Mouse (Mus musculus) midbrain, embryonic 11.5 days (tissue): ENCODE data around the gene Slc35g2. TPM values are rescaled to one million over a fixed set of nuclear protein-coding genes. Genes with fewer than 3 reads are reported as not detected.

Source experiments
- ATAC-seq: fragments of 200-750 bp; cut with Nextera tagmentation; 2 replicates; pipeline ENCODE4 v1.8.0; 2017; ENCODE audit warnings: moderate TSS enrichment, moderate library complexity; ENCODE audit not compliant: low FRiP score
- DNase-seq: peaks from one replicate; pipeline ENCODE4 v3.0.0; 2015; ENCODE audit warnings: low spot score; ENCODE audit errors: missing footprints
- H3K27ac ChIP-seq: fragments of 300-500 bp; sonication (generic); 2 replicates; pipeline ENCODE4 v1.5.1; 2014; ENCODE audit warnings: low read depth, low read length
- H3K27me3 ChIP-seq: fragments of 300-500 bp; sonication (generic); 2 replicates; pipeline ENCODE4 v1.6.1; 2014; ENCODE audit warnings: mild to moderate bottlenecking, low read length, moderate library complexity, mixed read lengths; ENCODE audit not compliant: control insufficient read depth, insufficient read depth
- H3K36me3 ChIP-seq: fragments of 300-500 bp; sonication (generic); 2 replicates; pipeline ENCODE4 v1.6.1; 2014; ENCODE audit warnings: mild to moderate bottlenecking, low read length, moderate library complexity, mixed read lengths; ENCODE audit not compliant: control insufficient read depth, insufficient read depth
- H3K4me1 ChIP-seq: fragments of 300-500 bp; sonication (generic); 2 replicates; pipeline ENCODE4 v1.6.1; 2014; ENCODE audit warnings: low read length; ENCODE audit not compliant: control insufficient read depth, insufficient read depth
- H3K4me2 ChIP-seq: fragments of 300-500 bp; sonication (generic); 2 replicates; pipeline ENCODE4 v1.6.1; 2014; ENCODE audit warnings: mild to moderate bottlenecking, moderate library complexity
- H3K4me3 ChIP-seq: fragments of 300-500 bp; sonication (generic); 2 replicates; pipeline ENCODE4 v1.5.1; 2014; ENCODE audit warnings: low read depth, low read length
- H3K9ac ChIP-seq: fragments of 300-500 bp; sonication (generic); 2 replicates; pipeline ENCODE4 v1.6.1; 2014; ENCODE audit warnings: low read length
- H3K9me3 ChIP-seq: fragments of 300-500 bp; sonication (generic); 2 replicates; pipeline ENCODE4 v1.6.1; 2016; ENCODE audit warnings: low read length; ENCODE audit not compliant: control insufficient read depth
- WGBS: fragments of 180-500 bp; shearing (Covaris S2); extraction: QIAGEN DNeasy Blood & Tissue Kit; methylation state at CpG from one replicate; pipeline ENCODE4 v1.1.7; 2014; 5-methylcytosine and 5-hydroxymethylcytosine counted together
- polyA plus RNA-seq: library from polyadenylated mRNA; unstranded; fragments of >200 nt; fragmentation: Nextera tagmentation; extraction: Ambion mirVana; gene quantifications from 2 replicates; pipeline ENCODE4 v1.2.1, GENCODE M21; 2014

Slc35g2 gene
- 8.5 and 9.1 TPM in 2 replicates for polyA plus RNA-seq

DNA sequence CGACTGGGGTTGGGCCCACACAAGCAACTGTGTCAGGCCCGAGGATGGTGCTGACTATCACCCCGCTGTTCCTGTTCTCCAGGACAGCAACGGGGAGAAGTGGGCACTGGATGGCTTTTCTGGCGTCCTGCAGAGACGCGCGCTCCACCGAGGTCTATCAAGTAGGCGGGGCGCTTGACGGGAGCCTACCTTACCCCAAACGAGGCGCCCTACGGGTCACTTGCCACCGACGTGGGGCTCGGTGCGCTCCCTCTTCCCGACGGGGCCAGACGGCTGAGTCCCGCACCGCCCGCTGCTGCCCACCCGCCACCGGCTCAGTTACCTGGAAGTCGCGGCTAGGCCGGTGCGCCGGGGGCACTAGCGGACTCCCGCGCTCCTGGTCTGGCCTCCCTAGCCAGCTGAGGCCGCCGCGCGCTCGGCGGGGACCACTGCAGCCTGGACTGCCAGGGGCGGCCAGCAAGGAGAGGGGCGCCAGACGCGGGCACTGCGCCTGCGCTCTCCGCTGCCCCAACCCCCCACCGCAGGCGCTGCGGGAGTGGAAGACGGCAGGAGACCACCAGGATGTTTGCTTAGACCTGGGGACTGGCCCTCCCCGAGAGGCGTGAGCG lies at the start of gene Slc35g2:
Slc35g2 (minus strand) TSS at position 465 of the 608 bp plus-strand sequence.
- Histone ChIP-seq H3K4me3 (peak within 1 kb of the TSS; percentile 63), H3K4me2 (peak within 1 kb of the TSS; percentile 78), H3K27me3 (peaks cover 4% of the 10 kb centered on the region; the same call in 1 of the 2 replicates), H3K27ac (no peak within 1 kb of the TSS; the same call in 1 of the 2 replicates), H3K4me1 (peaks cover 8% of the 10 kb centered on the region), H3K9ac (peak within 1 kb of the TSS; percentile 68), H3K36me3 (no peaks in the 10 kb centered on the region), H3K9me3 (no peaks in the 10 kb centered on the region)
- DNase-seq = peak; percentile 98
- ATAC-seq = peak; percentile 95
- under 1% methylated on average over 55 of the region's 55 CpGs for WGBS

DNA sequence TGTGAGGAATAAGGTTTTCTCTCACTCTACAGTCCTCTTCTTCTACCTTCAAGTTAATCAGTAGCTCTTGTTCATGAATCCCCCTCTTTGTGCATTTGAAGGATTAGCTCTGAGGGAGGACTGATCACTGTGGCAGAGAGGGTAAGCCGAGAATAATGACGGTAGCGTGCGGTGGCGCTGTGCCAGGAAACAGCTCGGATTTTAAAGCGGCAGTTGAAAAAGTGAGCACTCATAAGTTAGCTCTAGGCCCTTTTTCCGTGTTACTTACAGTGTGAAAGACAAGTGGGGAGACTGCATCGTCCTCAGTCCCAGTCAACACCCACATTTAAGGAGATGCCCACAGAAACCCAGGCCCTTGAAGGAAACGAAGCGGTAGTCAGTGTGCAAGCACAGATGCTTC lies 46.1 kb upstream of the Slc35g2 start:
- H3K27me3 ChIP-seq = no peaks in the 10 kb centered on the region
- no peaks in the 10 kb centered on the region for H3K36me3 ChIP-seq
- WGBS = 31% methylated on average over 11 of the region's 11 CpGs
- H3K27ac ChIP-seq = no peak overlapping the region
- no peak; the same call in 1 of the 2 replicates for ATAC-seq
- H3K9me3 ChIP-seq = no peaks in the 10 kb centered on the region
- peak; percentile 91 for DNase-seq
- H3K9ac ChIP-seq = no peak overlapping the region
- H3K4me3 ChIP-seq = no peak overlapping the region
- no peak overlapping the region for H3K4me2 ChIP-seq
- H3K4me1 ChIP-seq = peaks cover 4% of the 10 kb centered on the region; the same call in 1 of the 2 replicates

DNA sequence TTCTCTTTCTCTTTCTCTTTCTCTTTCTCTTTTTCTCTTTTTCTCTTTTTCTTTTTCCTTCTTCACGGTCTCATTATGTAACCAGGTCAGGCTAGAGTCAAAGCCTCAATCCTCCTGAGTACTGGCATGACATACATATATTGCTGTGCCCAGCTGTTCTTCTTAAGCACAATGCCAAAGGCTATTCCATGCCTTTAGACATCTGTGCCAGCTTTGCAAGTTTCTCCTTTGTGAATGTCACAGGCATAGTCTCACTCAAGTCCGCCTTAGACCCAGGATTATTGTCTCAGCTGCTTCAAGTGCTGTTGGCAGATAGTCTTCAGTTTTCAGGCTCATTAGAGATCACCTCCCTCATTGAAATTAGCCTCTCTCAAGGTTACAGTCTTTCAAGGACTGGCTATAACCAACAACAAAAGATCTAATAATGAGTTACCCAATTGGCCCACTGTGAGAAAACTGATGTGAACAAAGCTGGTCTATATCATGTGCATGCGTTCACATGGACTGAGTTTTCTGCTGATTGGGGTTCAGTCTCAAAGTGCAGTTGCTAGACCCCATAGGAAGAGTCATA lies 42.7 kb upstream of the Slc35g2 start:
- Histone ChIP-seq H3K4me3 (no peak overlapping the region), H3K4me2 (no peak overlapping the region), H3K4me1 (peaks cover 4% of the 10 kb centered on the region; the same call in 1 of the 2 replicates), H3K36me3 (no peaks in the 10 kb centered on the region), H3K27ac (no peak overlapping the region), H3K9ac (no peak overlapping the region), H3K9me3 (no peaks in the 10 kb centered on the region), H3K27me3 (no peaks in the 10 kb centered on the region)
- ATAC-seq (no peak), DNase-seq (no peak)
- 89% methylated on average over 3 of the region's 3 CpGs for WGBS

DNA sequence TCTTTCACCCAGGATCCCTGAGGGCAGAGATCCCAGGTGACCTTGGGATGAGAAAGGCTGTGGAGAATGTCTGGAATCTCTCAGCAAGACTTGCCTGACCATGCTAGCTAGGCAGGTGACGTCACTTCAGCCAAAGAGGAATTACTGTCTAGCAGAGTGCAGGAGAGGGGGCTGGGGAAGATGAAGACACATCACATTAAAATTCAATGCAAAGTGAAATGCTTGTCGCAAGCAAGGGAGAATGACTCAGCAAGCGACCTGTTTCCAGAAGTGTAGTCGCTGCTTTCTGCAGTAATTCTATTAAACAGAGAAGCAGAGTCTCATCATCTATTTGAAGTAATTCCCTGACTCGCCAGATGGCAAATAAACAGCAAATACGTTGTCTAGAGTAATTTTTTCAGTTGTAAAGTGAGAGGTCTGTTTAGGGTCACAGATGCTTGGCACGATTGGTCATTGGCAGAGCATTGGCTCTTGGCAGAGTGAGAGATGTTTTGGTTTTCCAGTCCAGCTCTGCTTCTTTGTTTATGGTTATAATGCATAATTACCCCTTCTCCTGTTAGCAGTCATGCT lies 35.2 kb upstream of the Slc35g2 start:
- peak; percentile 75 for DNase-seq

DNA sequence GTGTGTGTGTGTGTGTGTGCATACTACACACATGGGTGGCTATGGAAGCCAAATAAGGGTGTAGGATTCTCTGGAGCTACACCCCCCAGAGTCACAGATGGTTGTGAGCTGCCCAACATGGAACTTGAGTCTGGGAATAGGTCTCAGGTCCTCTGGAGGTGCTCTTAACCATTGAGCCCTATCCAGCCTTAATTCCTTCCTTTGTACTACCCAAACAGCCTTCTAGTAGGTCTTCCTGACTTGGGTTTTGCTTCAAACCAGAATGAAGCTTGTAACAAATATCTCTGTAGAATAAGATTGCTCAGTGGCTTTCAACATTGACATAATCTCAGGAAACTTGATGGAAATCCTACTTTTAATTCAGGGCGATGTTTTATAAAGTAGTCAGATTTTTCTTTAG lies 34.6 kb upstream of the Slc35g2 start:
- Histone ChIP-seq H3K4me3 (no peak overlapping the region), H3K27ac (no peak overlapping the region), H3K4me2 (no peak overlapping the region), H3K4me1 (no peaks in the 10 kb centered on the region), H3K36me3 (no peaks in the 10 kb centered on the region), H3K9ac (no peak overlapping the region), H3K9me3 (no peaks in the 10 kb centered on the region), H3K27me3 (no peaks in the 10 kb centered on the region)
- DNase-seq (peak; percentile 21), ATAC-seq (no peak)
- 89% methylated on average over 1 of the region's 1 CpGs for WGBS

More for the DNA sequence above, 35.2 kb upstream of the Slc35g2 start:
- H3K9ac ChIP-seq = no peak overlapping the region
- H3K36me3 ChIP-seq = no peaks in the 10 kb centered on the region
- H3K4me1 ChIP-seq = no peaks in the 10 kb centered on the region
- ATAC-seq = no peak
- H3K9me3 ChIP-seq = no peaks in the 10 kb centered on the region
- H3K27ac ChIP-seq = no peak overlapping the region
- no peaks in the 10 kb centered on the region for H3K27me3 ChIP-seq
- WGBS = 63% methylated on average over 7 of the region's 7 CpGs
- H3K4me2 ChIP-seq = no peak overlapping the region
- no peak overlapping the region for H3K4me3 ChIP-seq

DNA sequence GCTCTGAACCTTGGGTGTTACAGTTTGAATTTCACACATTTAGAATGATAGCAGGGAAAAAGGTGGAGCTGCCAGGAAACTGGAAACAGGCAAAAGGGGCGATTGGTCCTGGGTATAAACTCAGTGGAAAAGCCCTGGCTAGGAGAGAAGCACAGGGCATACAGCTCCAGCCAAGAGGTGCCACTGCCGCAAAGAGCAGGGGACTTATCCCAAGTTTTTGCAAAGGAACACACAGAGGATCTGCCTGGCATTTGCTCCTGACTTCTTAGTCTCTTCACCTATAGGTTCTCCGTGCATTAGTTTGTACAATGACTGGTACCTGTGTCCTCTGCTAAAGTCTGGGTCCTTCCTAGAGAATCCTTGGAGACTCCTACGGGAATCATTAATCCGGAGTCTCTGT lies 32.3 kb upstream of the Slc35g2 start:
- Histone ChIP-seq H3K27me3 (no peaks in the 10 kb centered on the region), H3K27ac (no peak overlapping the region), H3K4me2 (no peak overlapping the region), H3K4me1 (no peaks in the 10 kb centered on the region; the same call in 1 of the 2 replicates), H3K9me3 (no peaks in the 10 kb centered on the region), H3K9ac (no peak overlapping the region), H3K4me3 (no peak overlapping the region), H3K36me3 (no peaks in the 10 kb centered on the region)
- peak; percentile 75 for DNase-seq
- WGBS = 77% methylated on average over 5 of the region's 5 CpGs
- no peak for ATAC-seq

DNA sequence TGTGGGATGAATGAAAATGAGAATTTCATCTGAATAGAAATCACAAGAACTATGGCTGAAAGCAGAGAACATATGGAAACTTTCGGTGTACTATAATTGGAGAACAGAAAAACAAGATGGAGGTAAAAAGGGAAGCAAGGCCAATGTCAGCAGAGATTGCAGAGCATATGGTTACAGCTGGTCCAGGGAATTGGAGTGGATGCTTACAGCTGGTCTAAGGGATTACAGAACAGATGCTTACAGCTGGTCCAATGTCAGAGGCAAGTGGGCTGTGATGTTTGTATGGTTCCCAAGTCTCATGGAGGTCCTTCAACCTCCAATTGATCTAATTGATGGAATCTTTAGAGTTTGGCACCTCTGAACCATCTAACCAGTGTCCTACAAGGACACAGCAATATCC lies 31.2 kb upstream of the Slc35g2 start:
- no peaks in the 10 kb centered on the region for H3K9me3 ChIP-seq
- 85% methylated on average over 1 of the region's 1 CpGs for WGBS
- H3K4me2 ChIP-seq = no peak overlapping the region
- no peaks in the 10 kb centered on the region; the same call in 1 of the 2 replicates for H3K4me1 ChIP-seq
- H3K36me3 ChIP-seq = no peaks in the 10 kb centered on the region
- H3K27ac ChIP-seq = no peak overlapping the region
- H3K9ac ChIP-seq = no peak overlapping the region
- DNase-seq = no peak
- H3K27me3 ChIP-seq = no peaks in the 10 kb centered on the region
- no peak for ATAC-seq
- H3K4me3 ChIP-seq = no peak overlapping the region

DNA sequence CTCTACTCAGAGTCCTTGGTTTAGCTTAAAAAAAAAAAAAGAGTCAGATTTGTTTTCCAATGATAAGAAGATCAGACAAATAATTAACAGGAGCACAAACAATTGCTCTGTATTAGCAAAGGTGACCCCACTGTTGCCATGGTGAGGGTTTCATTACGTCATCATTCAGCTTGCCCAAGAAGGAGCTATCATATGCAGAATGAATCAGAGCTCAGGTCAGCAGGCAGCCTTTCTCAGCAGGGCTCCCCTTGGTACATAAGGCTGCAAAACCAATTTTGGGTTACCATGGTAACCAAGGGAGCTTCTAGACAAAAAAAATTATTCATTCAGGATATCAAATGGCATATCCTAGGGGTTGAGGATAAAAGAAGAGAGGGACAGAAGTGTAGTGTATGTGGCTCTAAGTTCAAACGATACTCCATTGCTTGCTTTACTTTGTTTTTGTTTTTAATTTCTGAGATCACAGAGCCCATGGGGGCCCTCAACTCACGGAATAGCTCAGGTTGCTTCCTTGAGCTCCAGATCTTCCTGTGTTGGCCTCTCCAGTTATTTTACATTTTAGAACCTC lies 29.0 kb upstream of the Slc35g2 start:
- Histone ChIP-seq H3K4me1 (no peaks in the 10 kb centered on the region; the same call in 1 of the 2 replicates), H3K9ac (no peak overlapping the region), H3K27me3 (no peaks in the 10 kb centered on the region), H3K36me3 (no peaks in the 10 kb centered on the region), H3K4me2 (no peak overlapping the region), H3K9me3 (no peaks in the 10 kb centered on the region), H3K4me3 (no peak overlapping the region), H3K27ac (no peak overlapping the region)
- WGBS = 38% methylated on average over 3 of the region's 3 CpGs
- peak; percentile 88 for DNase-seq
- ATAC-seq = no peak

DNA sequence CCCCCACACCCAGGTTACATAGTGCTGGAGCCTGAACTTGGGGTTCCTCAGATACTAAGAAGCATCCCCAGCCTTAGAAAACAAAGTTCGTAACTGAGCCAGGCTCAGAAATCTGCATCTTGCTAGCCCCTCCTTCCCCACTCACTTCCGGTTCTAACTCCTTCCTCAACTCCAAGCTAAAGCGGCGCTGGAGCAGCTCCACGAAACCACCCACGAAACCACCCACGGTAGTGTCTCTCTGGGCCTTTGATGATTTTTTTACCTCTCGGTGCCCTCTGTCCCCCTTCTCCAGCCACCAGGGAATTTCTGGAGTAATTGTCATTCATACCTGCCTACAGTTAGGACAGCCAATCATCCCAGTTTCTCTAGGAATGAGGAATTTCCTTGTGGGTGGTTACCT lies 26.7 kb upstream of the Slc35g2 start, which contains the start of gene Stag1:
Stag1 (plus strand) TSS at position 253 of the 400 bp plus-strand sequence.
- 88% methylated on average over 8 of the region's 8 CpGs for WGBS
- Histone ChIP-seq H3K9ac (no peak within 1 kb of the TSS), H3K4me1 (no peaks in the 10 kb centered on the region; the same call in 1 of the 2 replicates), H3K36me3 (no peaks in the 10 kb centered on the region), H3K4me2 (no peak within 1 kb of the TSS), H3K27me3 (no peaks in the 10 kb centered on the region), H3K9me3 (no peaks in the 10 kb centered on the region), H3K4me3 (no peak within 1 kb of the TSS), H3K27ac (no peak within 1 kb of the TSS)
- ATAC-seq (no peak), DNase-seq (peak; percentile 23)
